Mouse (Mus musculus): ENCODE results near the gene Grm2.

DNA sequence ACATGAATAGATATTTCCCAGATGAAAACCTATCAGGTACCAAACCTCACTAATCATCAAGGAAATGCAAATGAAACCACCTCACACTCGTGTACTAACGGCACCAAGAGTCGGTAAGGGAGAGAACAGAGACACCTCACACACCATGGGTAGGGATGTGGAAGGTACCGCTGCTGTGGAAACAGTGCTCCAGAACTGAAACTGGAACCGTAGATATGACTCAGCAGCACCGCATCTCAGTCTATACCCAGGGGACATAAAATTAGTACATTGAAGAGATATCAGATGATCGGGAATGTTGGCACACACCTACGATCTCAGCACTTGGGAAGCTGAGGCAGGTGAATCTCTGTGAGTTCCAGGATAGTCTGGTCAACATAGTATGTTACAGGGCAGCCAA, 17.7 kb downstream of the Grm2 start:
- TF ChIP-seq CTCF (IDR thresholded peaks at IDR 0.05; ENCODE audit: borderline replicate concordance, extremely low read depth, insufficient read depth, insufficient read length), result no peak
- no peak for TF ChIP-seq POLR2A (IDR thresholded peaks at IDR 0.05; ENCODE audit: borderline replicate concordance, extremely low read depth, insufficient read depth, insufficient read length, poor library complexity, severe bottlenecking)

All from brain, embryonic 14.5 days (tissue).